Mouse (Mus musculus) cerebellum, adult 2 months (tissue): ENCODE measurements around the gene Svop.

Experiments used
- CTCF ChIP-seq: fragments of 200-500 bp; IDR thresholded peaks from 2 replicates; pipeline ENCODE4 v1.5.1; 2011; ENCODE audit warnings: low read depth, mild to moderate bottlenecking, control low read depth, low read length, moderate library complexity, borderline replicate concordance; ENCODE audit not compliant: insufficient read depth
- POLR2A ChIP-seq: fragments of 200-500 bp; IDR thresholded peaks from 2 replicates; pipeline ENCODE4 v1.6.1; 2011; ENCODE audit warnings: low read length, control low read depth, borderline replicate concordance; ENCODE audit not compliant: insufficient read depth

DNA sequence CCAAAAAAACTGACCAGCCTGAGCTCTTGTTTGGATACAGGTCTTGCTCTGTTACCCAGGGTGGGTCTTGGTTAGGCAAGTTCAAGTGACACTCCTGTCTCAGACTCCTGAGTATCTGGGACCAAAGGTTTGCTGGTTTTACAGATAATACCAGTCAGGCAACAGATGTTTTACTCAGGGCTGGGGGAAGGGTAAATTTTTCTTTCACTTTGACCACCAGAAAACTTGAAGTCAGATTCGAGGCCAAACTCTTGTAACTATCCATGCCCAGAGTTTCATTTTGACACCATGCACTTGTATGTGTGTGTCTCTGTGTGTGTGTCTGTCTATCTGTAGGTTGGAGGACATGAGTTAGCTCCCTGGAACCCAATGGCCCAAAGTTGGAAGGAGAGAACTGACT is 110.9 kb downstream of the Svop start:
- TF ChIP-seq POLR2A (no peak), CTCF (no peak)
